Mouse (Mus musculus): ENCODE measurements around the gene Mib2. TPM values are rescaled to one million over a fixed set of nuclear protein-coding genes. Genes with fewer than 3 reads are reported as not detected.

Gene Mib2
- total RNA-seq, 2 experiments from 2014 or later, result 36.3 to 40.4 TPM

- no peak for DNase-seq
Measured at GRCm38 (mm10) chr4:155618321-155618720, 50.7 kb downstream of the Mib2 start.

DNA sequence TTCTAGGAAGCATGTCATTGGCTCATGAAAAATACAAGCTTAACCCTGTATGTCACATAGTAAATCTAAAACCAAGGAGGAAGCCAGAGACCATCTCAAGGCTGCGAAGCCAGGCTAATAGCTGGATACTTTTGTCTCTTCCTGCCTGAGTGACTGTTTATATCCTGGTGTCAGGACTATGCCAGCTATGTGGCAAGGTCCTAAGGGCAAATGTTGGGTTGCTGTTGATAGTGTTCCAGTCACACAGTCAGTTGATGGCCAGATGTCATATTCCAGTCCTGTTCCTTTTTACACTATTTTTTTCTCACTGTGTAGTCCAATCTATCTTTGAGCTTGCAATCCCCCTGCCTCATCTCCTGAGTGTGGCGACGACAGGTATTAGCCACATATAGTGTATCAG is 55.7 kb downstream of the Mib2 start:
- no peak for DNase-seq

DNA sequence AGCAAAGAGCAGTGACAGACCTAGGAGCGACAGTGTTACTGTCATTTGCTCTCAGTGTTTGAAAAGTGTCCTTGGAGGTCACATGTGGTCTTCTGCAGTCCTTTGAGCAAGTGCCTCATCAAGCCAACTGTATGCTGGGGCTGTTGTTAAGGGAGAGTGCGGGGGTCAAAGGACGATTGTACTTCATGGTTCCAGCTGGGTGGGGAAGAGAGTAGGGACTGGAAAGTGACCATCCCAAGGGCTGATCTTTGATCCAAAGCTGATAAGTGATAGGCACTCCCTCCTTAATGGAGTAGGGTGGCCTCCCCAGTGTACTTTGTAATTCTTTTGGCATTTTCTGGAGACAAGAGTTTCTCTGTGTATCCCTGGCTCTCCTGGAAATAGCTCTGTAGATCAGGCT is 57.1 kb downstream of the Mib2 start:
- DNase-seq, result no peak

DNA sequence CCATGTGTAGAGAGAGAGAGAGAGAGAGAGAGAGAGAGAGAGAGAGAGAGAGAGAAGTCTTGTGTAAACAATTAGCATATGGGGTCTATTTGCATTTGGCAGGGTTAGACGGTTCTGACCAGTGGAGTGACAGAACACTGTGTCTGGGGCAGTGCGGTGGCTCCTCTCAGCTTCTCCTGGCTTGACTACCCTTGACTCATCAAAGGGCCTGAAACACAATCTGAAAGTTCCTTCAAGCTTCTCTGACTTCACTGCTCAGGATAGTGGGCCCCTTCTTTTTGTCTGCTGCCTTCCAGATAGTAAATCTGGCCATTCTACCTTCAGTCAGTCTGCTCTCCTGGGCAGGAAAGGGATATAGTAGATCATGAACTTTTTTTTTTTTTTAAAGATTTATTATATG is 62.2 kb downstream of the Mib2 start:
- no peak for DNase-seq

- no peak for DNase-seq
Measured at GRCm38 (mm10) chr4:155605132-155605531, 63.9 kb downstream of the Mib2 start.

Other genes starting within 250 kb of the Mib2 start
- 10 to 100 TPM; 14.9 to 17.5 TPM for gene Tmem52, start 200.1 kb downstream of the Mib2 start, total RNA-seq (2021)
- gene Gnb1, start 177.8 kb downstream of the Mib2 start, total RNA-seq (2021), result 100 to 1,000 TPM; 375 to 395 TPM
- 100 to 1,000 TPM; 181 to 185 TPM for gene Nadk, start 106.8 kb downstream of the Mib2 start, total RNA-seq (2021)
- gene Slc35e2, start 67.8 kb downstream of the Mib2 start, total RNA-seq (2021), result 10 to 100 TPM; 25.2 to 26.7 TPM
- 10 to 100 TPM; 34.6 to 38.3 TPM for gene Cdk11b, start 44.3 kb downstream of the Mib2 start, total RNA-seq (2021)
- gene Gm10563, start 23.8 kb downstream of the Mib2 start, total RNA-seq (2021), result not detected
- gene Mmp23, start 15.8 kb downstream of the Mib2 start, total RNA-seq (2021), result 10 to 100 TPM; 16.6 to 18.9 TPM
- gene Fndc10, start 25.1 kb upstream of the Mib2 start, total RNA-seq (2021), result 10 to 100 TPM; 36.3 to 49.0 TPM
- 10 to 100 TPM; 86.5 to 90.9 TPM for gene Ssu72, start 35.6 kb upstream of the Mib2 start, total RNA-seq (2021)
- gene Tmem240, start 65.6 kb upstream of the Mib2 start, total RNA-seq (2021), result 1 to 10 TPM in 1 of 2 experiments, under 1 TPM in 1; 0.81 to 1.4 TPM
- gene Atad3a, start 91.9 kb upstream of the Mib2 start, total RNA-seq (2021), result 100 to 1,000 TPM; 118 to 141 TPM
- gene Vwa1, start 105.5 kb upstream of the Mib2 start, total RNA-seq (2021), result 1 to 10 TPM; 6.6 to 7.9 TPM
- gene Tmem88b, start 116.7 kb upstream of the Mib2 start, total RNA-seq (2021), result 1 to 10 TPM in 1 of 2 experiments, under 1 TPM in 1; 0.54 to 1.4 TPM
- gene Ankrd65, start 121.2 kb upstream of the Mib2 start, total RNA-seq (2021), result not detected
- gene Mrpl20, start 133.7 kb upstream of the Mib2 start, total RNA-seq (2021), result 100 to 1,000 TPM; 149 to 168 TPM
- 100 to 1,000 TPM in 1 of 2 experiments, 10 to 100 TPM in 1; 82.7 to 124 TPM for gene Ccnl2, start 143.3 kb upstream of the Mib2 start, total RNA-seq (2021)
- gene Aurkaip1, start 162.1 kb upstream of the Mib2 start, total RNA-seq (2021), result 100 to 1,000 TPM; 146 to 149 TPM
- gene Mxra8, start 170.5 kb upstream of the Mib2 start, total RNA-seq (2021), result 10 to 100 TPM; 56.6 to 59.6 TPM
- gene Dvl1, start 178.2 kb upstream of the Mib2 start, total RNA-seq (2021), result 10 to 100 TPM; 58.2 to 59.0 TPM
- gene Tas1r3, start 194.2 kb upstream of the Mib2 start, total RNA-seq (2021), result under 1 TPM; 0.36 to 0.45 TPM
- gene Cptp, start 200.2 kb upstream of the Mib2 start, total RNA-seq (2021), result 10 to 100 TPM; 17.6 to 18.4 TPM
- 10 to 100 TPM; 29.0 to 29.3 TPM for gene Ints11, start 200.3 kb upstream of the Mib2 start, total RNA-seq (2021)
- gene Pusl1, start 222.6 kb upstream of the Mib2 start, total RNA-seq (2021), result 10 to 100 TPM; 27.9 to 39.0 TPM
- 10 to 100 TPM; 16.9 to 29.4 TPM for gene Acap3, start 222.6 kb upstream of the Mib2 start, total RNA-seq (2021)